Mouse (Mus musculus) MEL (cell line): ENCODE results near the gene Ankrd35. TPM values are rescaled to one million over a fixed set of nuclear protein-coding genes. Genes with fewer than 3 reads are reported as not detected.

Source experiments
- DNase-seq: peaks from one replicate; pipeline ENCODE4 v3.0.0; 2011; ENCODE audit warnings: low read depth, low spot score
- H3K27ac ChIP-seq: 2 replicates; pipeline ENCODE4 v1.5.1; 2012; ENCODE audit warnings: low read depth, mild to moderate bottlenecking, control low read depth, low read length, moderate library complexity; ENCODE audit not compliant: control insufficient read depth
- H3K27me3 ChIP-seq, 2 experiments: fragments of 150-350 bp in 1 of 2; sonication (generic) in 1 of 2; 2 replicates each; pipeline ENCODE4 v1.6.1; 2012; ENCODE audit warnings: low read length in 2 of 2, mild to moderate bottlenecking in 2 of 2, improper control_type of control experiment in 1 of 2, moderate library complexity in 1 of 2; ENCODE audit not compliant: insufficient read depth in 2 of 2, control insufficient read depth in 1 of 2
- H3K36me3 ChIP-seq, 2 experiments: 2 replicates each; pipeline ENCODE4 v1.6.1; 2012 to 2014; ENCODE audit warnings: low read length in 2 of 2, improper control_type of control experiment in 1 of 2, inconsistent platforms in 1 of 2, mild to moderate bottlenecking in 1 of 2; ENCODE audit not compliant: insufficient read depth in 2 of 2, control insufficient read depth in 1 of 2
- H3K4me1 ChIP-seq, 2 experiments: fragments of 150-350 bp in 1 of 2; sonication (generic) in 1 of 2; 2 replicates each; pipeline ENCODE4 v1.6.1; 2012; ENCODE audit warnings: low read length in 2 of 2, improper control_type of control experiment in 1 of 2, mild to moderate bottlenecking in 1 of 2; ENCODE audit not compliant: insufficient read depth in 2 of 2, control insufficient read depth in 1 of 2
- H3K4me3 ChIP-seq, 2 experiments: fragments of 150-350 bp in 1 of 2; sonication (generic) in 1 of 2; 2 replicates each; pipeline ENCODE4 v1.5.1; 2012; ENCODE audit warnings: low read depth in 2 of 2, low read length in 2 of 2, mild to moderate bottlenecking in 2 of 2, moderate library complexity in 2 of 2, control low read depth in 1 of 2, improper control_type of control experiment in 1 of 2; ENCODE audit not compliant: control insufficient read depth in 1 of 2, insufficient read depth in 1 of 2
- H3K79me2 ChIP-seq: 2 replicates; pipeline ENCODE4 v1.6.1; 2012; ENCODE audit warnings: mild to moderate bottlenecking, low read length, moderate library complexity; ENCODE audit not compliant: control insufficient read depth, poor library complexity, insufficient read depth
- H3K9ac ChIP-seq: 2 replicates; pipeline ENCODE4 v1.6.1; 2012; ENCODE audit warnings: low read depth, mild to moderate bottlenecking, control low read depth, low read length, moderate library complexity; ENCODE audit not compliant: control insufficient read depth, poor library complexity, severe bottlenecking
- H3K9me3 ChIP-seq: fragments of 150-350 bp; sonication (generic); replicated peaks from 2 replicates; pipeline ENCODE4 v1.6.1; 2012; ENCODE audit warnings: mild to moderate bottlenecking, low read length, improper control_type of control experiment, moderate library complexity; ENCODE audit not compliant: insufficient read depth
- BHLHE40 ChIP-seq: IDR thresholded peaks from 2 replicates; pipeline ENCODE4 v1.6.1; 2012; ENCODE audit warnings: low read depth, mild to moderate bottlenecking, inconsistent platforms, low read length, improper control_type of control experiment, borderline replicate concordance
- CTCF ChIP-seq, 3 experiments: IDR thresholded peaks in 2 of 3; conservative IDR thresholded peaks in 1 of 3; 2 replicates each; pipeline ENCODE4 v1.5.1; 2011 to 2012; ENCODE audit warnings: low read length in 3 of 3, low read depth in 2 of 3, mild to moderate bottlenecking in 2 of 3, improper control_type of control experiment in 1 of 3, inconsistent platforms in 1 of 3, mixed read lengths in 1 of 3, moderate library complexity in 1 of 3; ENCODE audit not compliant: control insufficient read depth in 1 of 3, insufficient read depth in 1 of 3, poor library complexity in 1 of 3, severe bottlenecking in 1 of 3
- HCFC1 ChIP-seq: IDR thresholded peaks from 2 replicates; pipeline ENCODE4 v1.6.1; 2012; ENCODE audit warnings: low read depth, mild to moderate bottlenecking, inconsistent platforms, low read length, improper control_type of control experiment, moderate library complexity
- JUND ChIP-seq: IDR thresholded peaks from 2 replicates; pipeline ENCODE4 v1.6.1; 2011; ENCODE audit warnings: low read depth, mild to moderate bottlenecking, improper control_type of control experiment, low read length
- KAT2A ChIP-seq: conservative IDR thresholded peaks from 2 replicates; pipeline ENCODE4 v1.6.1; 2012; ENCODE audit warnings: low read depth, low read length, improper control_type of control experiment, inconsistent platforms
- MAFK ChIP-seq: IDR thresholded peaks from 2 replicates; pipeline ENCODE4 v1.6.1; 2011; ENCODE audit warnings: low read depth, mild to moderate bottlenecking, low read length, improper control_type of control experiment, borderline replicate concordance
- MEF2A ChIP-seq: IDR thresholded peaks from 2 replicates; pipeline ENCODE4 v1.6.1; 2014; ENCODE audit warnings: low read depth, mild to moderate bottlenecking, inconsistent platforms, low read length, improper control_type of control experiment; ENCODE audit not compliant: poor library complexity, insufficient replicate concordance, severe bottlenecking; ENCODE audit errors: extremely low read depth
- MYC ChIP-seq: IDR thresholded peaks from 2 replicates; pipeline ENCODE4 v1.6.1; 2011; ENCODE audit warnings: low read depth, mild to moderate bottlenecking, low read length, improper control_type of control experiment, moderate library complexity
- NRF1 ChIP-seq: IDR thresholded peaks from 2 replicates; pipeline ENCODE4 v1.6.1; 2014; ENCODE audit warnings: low read depth, mild to moderate bottlenecking, inconsistent platforms, low read length, improper control_type of control experiment, moderate library complexity; ENCODE audit not compliant: poor library complexity, insufficient read depth, severe bottlenecking
- POLR2AphosphoS2 ChIP-seq: IDR thresholded peaks from 2 replicates; pipeline ENCODE4 v1.6.1; 2011; ENCODE audit warnings: low read length, improper control_type of control experiment
- POLR2AphosphoS5 ChIP-seq: IDR thresholded peaks from 2 replicates; pipeline ENCODE4 v1.6.1; 2012; ENCODE audit warnings: low read depth, borderline replicate concordance, mild to moderate bottlenecking, inconsistent platforms, low read length, moderate library complexity, mixed read lengths
- RAD21 ChIP-seq: IDR thresholded peaks from 2 replicates; pipeline ENCODE4 v1.6.1; 2011; ENCODE audit warnings: mild to moderate bottlenecking, low read depth, low read length, improper control_type of control experiment
- SIN3A ChIP-seq: IDR thresholded peaks from 2 replicates; pipeline ENCODE4 v1.6.1; 2012; ENCODE audit warnings: low read length, improper control_type of control experiment, inconsistent platforms
- SMC3 ChIP-seq: IDR thresholded peaks from 2 replicates; pipeline ENCODE4 v1.6.1; 2011; ENCODE audit warnings: low read depth, low read length, improper control_type of control experiment
- TAL1 ChIP-seq: IDR thresholded peaks from 2 replicates; pipeline ENCODE4 v1.6.1; 2012; ENCODE audit warnings: mild to moderate bottlenecking, inconsistent platforms, low read length, moderate library complexity, mixed read lengths
- TBP ChIP-seq: IDR thresholded peaks from 2 replicates; pipeline ENCODE4 v1.8.0; 2011; ENCODE audit warnings: low read depth, low read length, improper control_type of control experiment
- TCF12 ChIP-seq: IDR thresholded peaks from 2 replicates; pipeline ENCODE4 v1.6.1; 2014; ENCODE audit warnings: low read depth, mild to moderate bottlenecking, inconsistent platforms, low read length, improper control_type of control experiment, moderate library complexity
- UBTF ChIP-seq: IDR thresholded peaks from 2 replicates; pipeline ENCODE4 v1.6.1; 2012; ENCODE audit warnings: low read depth, mild to moderate bottlenecking, inconsistent platforms, low read length, improper control_type of control experiment, moderate library complexity, borderline replicate concordance; ENCODE audit not compliant: insufficient read depth
- USF2 ChIP-seq, 2 experiments: IDR thresholded peaks; 2 replicates each; pipeline ENCODE4 v1.6.1; 2011 to 2012; ENCODE audit warnings: improper control_type of control experiment in 2 of 2, low read length in 2 of 2, borderline replicate concordance in 1 of 2, inconsistent platforms in 1 of 2, low read depth in 1 of 2, mild to moderate bottlenecking in 1 of 2; ENCODE audit not compliant: insufficient read depth in 1 of 2
- ZC3H11A ChIP-seq: IDR thresholded peaks from 2 replicates; pipeline ENCODE4 v1.6.1; 2012; ENCODE audit warnings: low read depth, mild to moderate bottlenecking, inconsistent platforms, low read length, improper control_type of control experiment
- ZKSCAN1 ChIP-seq: IDR thresholded peaks from 2 replicates; pipeline ENCODE4 v1.6.1; 2012; ENCODE audit warnings: low read depth, mild to moderate bottlenecking, inconsistent platforms, low read length, improper control_type of control experiment, moderate library complexity
- polyA plus RNA-seq, 2 experiments: library from polyadenylated mRNA; stranded (reverse) in 1 of 2; unstranded in 1 of 2; fragments of >175 nt in 1 of 2; fragments of >200 nt in 1 of 2; gene quantifications; 2 replicates each; pipeline versions ENCODE4 v1.2.1 to v1.2.4; 2012; ENCODE audit warnings: low replicate concordance in 2 of 2, low read depth in 1 of 2; ENCODE audit not compliant: insufficient read length in 2 of 2, insufficient read depth in 1 of 2, missing spikeins in 1 of 2
- total RNA-seq: library from RNA; depleted of rRNA; stranded (reverse); fragments of 300-350 nt; gene quantifications from 2 replicates; pipeline ENCODE4 v1.2.3, GENCODE M21; 2012

Gene Ankrd35
- total and polyA plus RNA-seq, 3 experiments, result 0.62 to 0.77 TPM; not detected in 1

GRCm38 (mm10) chr3:96639219-96639618 lies 30.7 kb upstream of the Ankrd35 start (continued):
- TF ChIP-seq MEF2A (no peak), JUND (no peak), KAT2A (no peak), UBTF (no peak), TAL1 (no peak), ZKSCAN1 (no peak), CTCF (IDR thresholded peaks at IDR 0.05 in 2 of 3, conservative IDR thresholded peaks at IDR 0.05 in 1 of 3; ENCODE audit: control insufficient read depth in 1 of 3, insufficient read depth in 1 of 3, low read depth in 2 of 3, low read length in 3 of 3, poor library complexity in 1 of 3, severe bottlenecking in 1 of 3) (peak; percentile 88 to 98 (median 97)), HCFC1 (peak; percentile 51; the same call in 1 of the 2 replicates), NRF1 (no peak), POLR2AphosphoS5 (no peak), MYC (0 out of 2 replicates have a peak, but pooled peaks have one; percentile 70), SIN3A (peak; percentile 67; the same call in 1 of the 2 replicates), BHLHE40 (peak; percentile 63; the same call in 1 of the 2 replicates), MAFK (no peak), USF2 (IDR thresholded peaks at IDR 0.05; ENCODE audit: borderline replicate concordance in 1 of 2, insufficient read depth in 1 of 2, low read depth in 1 of 2, low read length in 2 of 2) (no peak)
- TF ChIP-seq, all 39 proteins: peak for 11

- no peaks in the 10 kb centered on the region for H3K4me1 ChIP-seq
Measured at GRCm38 (mm10) chr3:96645018-96645649, 24.8 kb upstream of the Ankrd35 start, which contains the start of gene Itga10. Gene Itga10 (plus strand): TSS chr3:96645584.

More at GRCm38 (mm10) chr3:96645018-96645649, 24.8 kb upstream of the Ankrd35 start, which contains the start of gene Itga10:
- peak; percentile 67 for DNase-seq
- no peaks in the 10 kb centered on the region for H3K79me2 ChIP-seq
- no peaks in the 10 kb centered on the region for H3K9me3 ChIP-seq
- no peaks in the 10 kb centered on the region; a peak in 1 of 4 replicates for H3K36me3 ChIP-seq
- H3K9ac ChIP-seq, result no peak within 1 kb of the TSS
- no peak within 1 kb of the TSS for H3K4me3 ChIP-seq
- no peaks in the 10 kb centered on the region for H3K27me3 ChIP-seq
- TF ChIP-seq TCF12 (no peak), ZC3H11A (peak; percentile 55), POLR2AphosphoS2 (no peak), ZKSCAN1 (peak; percentile 100), SMC3 (peak; percentile 84), TBP (0 out of 2 replicates have a peak, but pooled peaks have one; percentile 30), RAD21 (peak; percentile 64), CTCF (IDR thresholded peaks at IDR 0.05 in 2 of 3, conservative IDR thresholded peaks at IDR 0.05 in 1 of 3; ENCODE audit: control insufficient read depth in 1 of 3, insufficient read depth in 1 of 3, low read depth in 2 of 3, low read length in 3 of 3, poor library complexity in 1 of 3, severe bottlenecking in 1 of 3) (peak; percentile 82 to 87 (median 85))
- TF ChIP-seq, all 39 proteins: peak for 6
- no peak within 1 kb of the TSS for H3K27ac ChIP-seq
